Mouse (Mus musculus) ES-E14 (cell line): Measurements from ENCODE around the gene Tmem273. TPM values are rescaled to one million over a fixed set of nuclear protein-coding genes. Genes with fewer than 3 reads are reported as not detected.
A peak's percentile ranks its signal among the peaks of the same experiment; 100 is the strongest.

Experiments used
- DNase-seq: peaks from one replicate; pipeline ENCODE4 v3.0.0-alpha.2; 2013; ENCODE audit warnings: low read depth, low spot score
- H3K27ac ChIP-seq: 2 replicates; pipeline ENCODE4 v1.5.1; 2012; ENCODE audit warnings: low read depth, mild to moderate bottlenecking, low read length, moderate library complexity, mixed read lengths; ENCODE audit not compliant: poor library complexity, insufficient read depth, severe bottlenecking
- H3K36me3 ChIP-seq: 2 replicates; pipeline ENCODE4 v1.6.1; 2012; ENCODE audit warnings: mild to moderate bottlenecking, low read length, moderate library complexity, mixed read lengths; ENCODE audit not compliant: control insufficient read depth, poor library complexity, insufficient read depth, severe bottlenecking
- H3K4me1 ChIP-seq, 2 experiments: fragments of 150-350 bp in 1 of 2; sonication (generic) in 1 of 2; 2 replicates each; pipeline ENCODE4 v1.6.1; 2012; ENCODE audit warnings: low read length in 2 of 2, mild to moderate bottlenecking in 1 of 2, mixed read lengths in 1 of 2; ENCODE audit not compliant: control insufficient read depth in 2 of 2, insufficient read depth in 2 of 2, poor library complexity in 1 of 2
- H3K4me3 ChIP-seq, 2 experiments: fragments of 150-350 bp in 1 of 2; sonication (generic) in 1 of 2; 2 replicates each; pipeline ENCODE4 v1.5.1; 2012; ENCODE audit warnings: low read length in 2 of 2, low read depth in 1 of 2, mild to moderate bottlenecking in 1 of 2, mixed read lengths in 1 of 2; ENCODE audit not compliant: insufficient read depth in 1 of 2, poor library complexity in 1 of 2, severe bottlenecking in 1 of 2
- H3K9ac ChIP-seq: 2 replicates; pipeline ENCODE4 v1.6.1; 2012; ENCODE audit warnings: low read depth, mild to moderate bottlenecking, low read length, mixed read lengths; ENCODE audit not compliant: poor library complexity, insufficient read depth, severe bottlenecking
- H3K9me3 ChIP-seq: fragments of 150-350 bp; sonication (generic); 2 replicates; pipeline ENCODE4 v1.6.1; 2012; ENCODE audit warnings: low read depth, mild to moderate bottlenecking, low read length; ENCODE audit not compliant: control insufficient read depth, insufficient read depth
- CHD2 ChIP-seq: IDR thresholded peaks from 2 replicates; pipeline ENCODE4 v1.6.1; 2014; ENCODE audit warnings: mild to moderate bottlenecking, low read depth, low read length, inconsistent platforms
- HCFC1 ChIP-seq: IDR thresholded peaks from 2 replicates; pipeline ENCODE4 v1.6.1; 2012; ENCODE audit warnings: low read length, inconsistent platforms, borderline replicate concordance; ENCODE audit not compliant: insufficient read depth
- MAFK ChIP-seq: IDR thresholded peaks from 2 replicates; pipeline ENCODE4 v1.6.1; 2014; ENCODE audit warnings: mild to moderate bottlenecking, low read depth, low read length, inconsistent platforms; ENCODE audit not compliant: insufficient read depth
- ZC3H11A ChIP-seq: IDR thresholded peaks from 2 replicates; pipeline ENCODE4 v1.6.1; 2012; ENCODE audit warnings: low read depth, mild to moderate bottlenecking, inconsistent platforms, low read length, borderline replicate concordance
- ZNF384 ChIP-seq: IDR thresholded peaks from 2 replicates; pipeline ENCODE4 v1.6.1; 2012; ENCODE audit warnings: low read depth, low read length, inconsistent platforms
- in situ Hi-C, 2 experiments: fragments of 600-800 bp; cut with MboI; formaldehyde crosslinking; loops; one replicate each; pipeline ENCODE4 v1.15.1; 2025; ENCODE audit warnings: low sequenced_read_pairs in 2 of 2, inconsistent platforms in 1 of 2; ENCODE audit not compliant: unreplicated experiment in 2 of 2
- total RNA-seq: library from RNA; depleted of rRNA; stranded (reverse); fragments of 300-350 nt; gene quantifications from 2 replicates; pipeline ENCODE4 v1.2.3, GENCODE M21; 2012

Tmem273 gene
- total RNA-seq, 1 experiment = not detected

DNA sequence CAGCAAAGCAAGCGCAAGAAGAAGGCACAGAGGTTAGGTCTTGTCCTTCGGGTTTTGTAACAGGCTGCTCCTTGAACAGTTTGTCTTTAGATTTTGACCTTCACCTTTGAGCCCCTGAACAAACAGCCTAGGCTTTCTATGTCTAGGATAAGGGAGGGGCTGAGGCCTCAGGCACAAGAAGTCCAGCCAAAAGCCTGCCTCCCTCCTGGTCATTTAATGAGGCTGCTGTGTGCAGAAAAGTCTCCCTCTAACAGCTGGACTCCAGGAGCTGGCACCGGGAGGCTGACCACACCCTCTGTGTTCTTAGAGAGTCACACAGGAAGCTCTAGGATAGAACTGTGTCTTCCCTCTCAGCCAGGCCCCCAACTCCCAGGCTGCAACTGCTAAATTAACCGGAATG is 41.4 kb downstream of the Tmem273 start:
- no peak overlapping the region for H3K9ac ChIP-seq
- H3K4me3 ChIP-seq = no peak overlapping the region
- H3K9me3 ChIP-seq = no peaks in the 10 kb centered on the region
- in situ Hi-C loops = no loop called here
- DNase-seq = no peak
- no peaks in the 10 kb centered on the region for H3K36me3 ChIP-seq
- H3K27ac ChIP-seq = no peak overlapping the region
- TF ChIP-seq CHD2 = no peak
- H3K4me1 ChIP-seq = peaks cover 3 to 27% of the 10 kb centered on the region in 2 experiments; a peak in 3 of 4 replicates

DNA sequence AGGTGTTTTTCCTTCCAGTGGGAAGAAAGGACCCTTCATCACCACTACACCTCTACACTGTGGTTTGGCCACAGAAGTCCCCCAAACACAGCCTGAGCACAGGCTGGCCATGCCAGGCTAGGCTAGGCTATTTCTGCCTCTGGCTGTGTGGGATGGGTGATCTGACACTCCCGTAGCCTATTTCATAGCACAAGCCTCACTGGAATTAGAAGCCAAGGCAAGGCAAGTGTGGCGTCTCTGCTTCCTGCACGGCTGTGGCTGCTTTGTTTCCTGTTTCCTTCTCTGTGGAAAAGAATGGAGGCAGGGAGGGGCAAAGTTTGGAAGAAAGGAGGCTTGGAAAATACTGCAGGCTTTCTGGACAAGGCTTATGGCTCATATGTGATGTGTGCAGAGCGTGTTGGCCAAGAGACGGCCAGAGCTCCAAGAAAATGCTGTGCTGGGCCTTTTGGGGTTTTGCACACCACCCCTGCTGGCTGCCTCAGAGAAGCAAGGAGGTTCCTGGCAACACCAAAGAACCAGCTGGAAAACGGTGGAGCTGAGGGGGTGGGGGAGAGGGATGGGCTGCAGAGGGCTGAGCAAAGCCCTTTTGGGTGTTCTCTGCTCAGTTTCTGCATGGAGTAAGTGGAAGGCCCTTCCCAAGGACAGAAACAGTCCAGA is 42.4 kb downstream of the Tmem273 start:
- Histone ChIP-seq H3K4me3 (no peak overlapping the region), H3K36me3 (no peaks in the 10 kb centered on the region), H3K27ac (no peak overlapping the region), H3K9me3 (no peaks in the 10 kb centered on the region), H3K9ac (no peak overlapping the region), H3K4me1 (peaks cover 3 to 27% of the 10 kb centered on the region in 2 experiments; a peak in 3 of 4 replicates)
- DNase-seq = no peak
- TF ChIP-seq ZC3H11A (no peak), MAFK (no peak), CHD2 (no peak), ZNF384 (no peak), HCFC1 (no peak)
- in situ Hi-C loops = no loop called here

DNA sequence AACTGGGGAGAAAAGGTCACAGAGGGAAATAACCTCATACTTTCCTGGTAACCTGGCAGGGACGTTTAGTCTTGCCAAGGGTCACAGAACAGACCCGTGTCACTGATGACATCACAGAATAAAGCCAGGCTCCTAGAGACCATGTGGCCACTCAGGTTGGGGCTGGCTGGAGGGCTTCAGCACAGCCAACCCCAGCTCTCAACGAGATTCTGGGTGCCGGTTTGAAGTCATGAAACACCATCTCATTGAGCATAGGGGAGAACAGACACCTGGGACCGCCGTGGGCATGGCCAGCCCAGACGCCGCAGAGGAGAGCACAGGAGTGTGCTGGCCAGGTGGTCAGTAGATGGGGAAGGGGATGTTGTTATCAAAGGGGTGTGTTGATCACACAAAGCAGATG is 48.1 kb downstream of the Tmem273 start, which contains the start of gene Fam170b:
Gene Fam170b, plus strand, starts transcription at position 116 of the 400 bp plus-strand sequence.
- Histone ChIP-seq H3K4me3 (no peak within 1 kb of the TSS), H3K36me3 (no peaks in the 10 kb centered on the region), H3K4me1 (no peaks in the 10 kb centered on the region), H3K27ac (no peak within 1 kb of the TSS), H3K9me3 (no peaks in the 10 kb centered on the region), H3K9ac (no peak within 1 kb of the TSS)
- DNase-seq = no peak
- no peak for TF ChIP-seq MAFK
- TF ChIP-seq ZNF384 = no peak
- TF ChIP-seq HCFC1 = no peak
- no peak for TF ChIP-seq CHD2
- in situ Hi-C loops = no loop called here

DNA sequence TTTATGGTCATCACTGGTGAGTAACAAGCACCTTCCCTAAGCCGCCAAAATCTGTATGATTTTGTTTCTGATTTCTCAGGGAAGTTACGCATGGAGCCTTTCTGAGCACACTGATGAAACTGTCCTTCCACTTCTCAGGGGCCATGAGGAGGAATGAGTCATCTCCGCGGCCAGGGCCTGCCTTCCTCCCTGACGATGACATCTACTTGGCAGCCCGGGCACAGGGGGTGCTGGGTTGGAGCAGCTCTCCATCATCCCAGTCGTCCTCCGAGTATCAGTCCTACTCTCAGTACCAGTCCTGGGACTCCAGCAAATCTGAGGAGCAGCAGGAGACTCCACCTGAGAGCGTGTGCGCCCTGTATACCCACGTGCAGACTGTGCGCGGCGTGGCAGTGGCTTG is 49.4 kb downstream of the Tmem273 start:
- Histone ChIP-seq H3K9me3 (no peaks in the 10 kb centered on the region), H3K36me3 (no peaks in the 10 kb centered on the region), H3K4me3 (peak overlapping the region; percentile 11; a peak in 2 of 4 replicates), H3K4me1 (no peaks in the 10 kb centered on the region), H3K9ac (0 out of 2 replicates have a peak overlapping the region, but pooled peaks have one; percentile 19), H3K27ac (no peak overlapping the region)
- TF ChIP-seq CHD2 (no peak), ZNF384 (no peak), HCFC1 (no peak), MAFK (no peak), ZC3H11A (no peak)
- DNase-seq = no peak
- in situ Hi-C loops = no loop called here

GRCm38 (mm10) chr14:32835596-32835995 is 49.8 kb downstream of the Tmem273 start:
- TF ChIP-seq ZNF384 (no peak), CHD2 (no peak), ZC3H11A (no peak), MAFK (no peak), HCFC1 (no peak)

More at GRCm38 (mm10) chr14:32835596-32835995, 49.8 kb downstream of the Tmem273 start:
- Histone ChIP-seq H3K27ac (no peak overlapping the region), H3K4me1 (no peaks in the 10 kb centered on the region), H3K4me3 (peak overlapping the region; percentile 11; a peak in 2 of 4 replicates), H3K9me3 (no peaks in the 10 kb centered on the region), H3K9ac (0 out of 2 replicates have a peak overlapping the region, but pooled peaks have one; percentile 19), H3K36me3 (no peaks in the 10 kb centered on the region)
- DNase-seq = no peak
- in situ Hi-C loops = no loop called here
